Mouse (Mus musculus) heart, embryonic 12.5 days (tissue): ENCODE measurements around the gene Galnt13. TPM values are rescaled to one million over a fixed set of nuclear protein-coding genes. Genes with fewer than 3 reads are reported as not detected.
A peak's percentile ranks its signal among the peaks of the same experiment; 100 is the strongest.

ENCODE experiments used
- ATAC-seq: fragments of 200-750 bp; cut with Nextera tagmentation; 2 replicates; pipeline ENCODE4 v1.8.0; 2017; ENCODE audit warnings: moderate TSS enrichment, moderate library complexity; ENCODE audit not compliant: insufficient number of reproducible peaks, low FRiP score
- H3K27ac ChIP-seq: fragments of 300-500 bp; sonication (generic); 2 replicates; pipeline ENCODE4 v1.5.1; 2016; ENCODE audit warnings: mild to moderate bottlenecking, moderate library complexity; ENCODE audit not compliant: poor library complexity, severe bottlenecking
- H3K27me3 ChIP-seq: fragments of 300-500 bp; sonication (generic); replicated peaks from 2 replicates; pipeline ENCODE4 v1.6.1; 2016; ENCODE audit warnings: mild to moderate bottlenecking, moderate library complexity
- H3K36me3 ChIP-seq: fragments of 300-500 bp; sonication (generic); 2 replicates; pipeline ENCODE4 v1.6.1; 2016; ENCODE audit warnings: mild to moderate bottlenecking, moderate library complexity
- H3K4me1 ChIP-seq: fragments of 300-500 bp; sonication (generic); replicated peaks from 2 replicates; pipeline ENCODE4 v1.6.1; 2016; ENCODE audit warnings: mild to moderate bottlenecking
- H3K4me2 ChIP-seq: fragments of 300-500 bp; sonication (generic); 2 replicates; pipeline ENCODE4 v1.6.1; 2016; ENCODE audit warnings: mild to moderate bottlenecking, moderate library complexity
- H3K4me3 ChIP-seq: fragments of 300-500 bp; sonication (generic); 2 replicates; pipeline ENCODE4 v1.5.1; 2016; ENCODE audit warnings: mild to moderate bottlenecking
- H3K9ac ChIP-seq: fragments of 300-500 bp; sonication (generic); 2 replicates; pipeline ENCODE4 v1.6.1; 2016; ENCODE audit warnings: mild to moderate bottlenecking, moderate library complexity
- H3K9me3 ChIP-seq: fragments of 300-500 bp; sonication (generic); replicated peaks from 2 replicates; pipeline ENCODE4 v1.6.1; 2016; ENCODE audit warnings: mild to moderate bottlenecking, moderate library complexity
- WGBS: fragments of 180-500 bp; shearing (Covaris S2); methylation state at CpG from one replicate; pipeline ENCODE4 v1.1.7; 2016; 5-methylcytosine and 5-hydroxymethylcytosine counted together
- polyA plus RNA-seq: library from polyadenylated mRNA; unstranded; fragments of >200 nt; fragmentation: Nextera tagmentation; extraction: Ambion mirVana; gene quantifications from 2 replicates; pipeline ENCODE4 v1.2.1, GENCODE M21; 2016

The Galnt13 gene
- polyA plus RNA-seq, 1 experiment from 2014 or later, result 0.20 TPM

DNA sequence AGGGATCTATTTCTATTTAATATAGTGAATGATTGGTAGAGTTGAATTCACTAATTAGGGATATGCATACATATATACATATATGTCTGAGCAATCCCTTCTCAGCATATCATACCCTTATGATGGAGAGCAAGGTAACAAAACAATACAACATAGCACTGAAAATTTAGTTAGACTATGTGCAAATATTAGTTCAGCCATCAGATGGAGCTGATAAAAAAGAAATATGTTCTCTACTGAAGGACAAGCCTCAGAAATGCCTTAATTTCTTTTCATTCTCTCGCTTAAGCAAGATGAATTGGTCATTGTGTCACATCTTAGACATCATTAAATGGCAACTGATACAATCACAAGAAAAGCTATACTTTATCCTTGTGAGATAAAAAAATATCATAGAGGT lies 663.0 kb downstream of the Galnt13 start:
- Histone ChIP-seq H3K36me3 (no peaks in the 10 kb centered on the region), H3K4me3 (no peak overlapping the region), H3K9ac (no peak overlapping the region), H3K4me2 (no peak overlapping the region), H3K9me3 (no peaks in the 10 kb centered on the region), H3K4me1 (no peaks in the 10 kb centered on the region), H3K27ac (no peak overlapping the region), H3K27me3 (no peaks in the 10 kb centered on the region)
- no peak for ATAC-seq
- WGBS, result 78% methylated on average over 1 of the region's 1 CpGs

DNA sequence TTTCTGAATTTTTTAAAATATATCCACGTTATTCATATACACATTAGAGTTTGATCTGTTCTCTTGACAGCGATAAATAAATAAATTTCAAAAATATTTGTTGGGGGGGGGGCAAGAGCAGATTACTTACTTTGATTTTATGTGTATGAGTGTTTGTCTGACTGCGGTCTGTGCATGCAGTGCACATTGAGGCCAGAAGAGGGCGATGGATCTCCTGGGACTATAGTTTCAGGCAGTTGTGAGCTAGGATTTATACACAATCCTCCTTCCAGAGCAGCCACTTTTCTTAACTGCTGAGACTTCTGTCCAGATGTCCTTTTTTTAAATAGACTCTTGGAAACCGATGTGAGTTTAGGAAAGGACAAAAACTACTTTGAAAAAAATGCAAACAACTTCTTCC lies 665.2 kb downstream of the Galnt13 start:
- no peaks in the 10 kb centered on the region for H3K9me3 ChIP-seq
- no peaks in the 10 kb centered on the region for H3K4me1 ChIP-seq
- 60% methylated on average over 5 of the region's 5 CpGs for WGBS
- no peak overlapping the region for H3K9ac ChIP-seq
- H3K4me2 ChIP-seq, result no peak overlapping the region
- no peak overlapping the region for H3K4me3 ChIP-seq
- ATAC-seq, result no peak
- no peaks in the 10 kb centered on the region for H3K36me3 ChIP-seq
- H3K27ac ChIP-seq, result no peak overlapping the region
- H3K27me3 ChIP-seq, result no peaks in the 10 kb centered on the region

DNA sequence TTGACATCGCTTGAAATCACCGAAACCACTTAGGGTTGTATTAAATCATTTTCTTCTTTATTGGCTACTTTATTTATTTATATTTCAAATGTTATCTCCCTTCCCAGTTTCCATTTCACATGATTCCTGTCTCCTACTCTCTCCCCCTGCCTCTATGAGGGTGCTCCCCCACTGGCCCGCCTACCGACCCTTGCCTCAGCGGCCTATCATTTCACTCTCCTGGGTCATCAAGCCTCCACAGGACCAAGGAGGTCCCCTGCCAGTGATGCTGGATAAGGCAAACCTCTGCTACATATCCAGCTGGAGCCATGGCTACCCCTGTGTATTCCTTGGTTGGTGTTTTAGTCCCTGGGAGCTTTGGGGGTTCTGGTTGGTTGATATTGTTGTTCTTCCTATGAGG lies 667.4 kb downstream of the Galnt13 start:
- H3K9ac ChIP-seq, result no peak overlapping the region
- no peaks in the 10 kb centered on the region for H3K36me3 ChIP-seq
- H3K4me3 ChIP-seq, result no peak overlapping the region
- no peaks in the 10 kb centered on the region for H3K4me1 ChIP-seq
- no peak overlapping the region for H3K27ac ChIP-seq
- 96% methylated on average over 5 of the region's 5 CpGs for WGBS
- H3K27me3 ChIP-seq, result no peaks in the 10 kb centered on the region
- no peak overlapping the region for H3K4me2 ChIP-seq
- ATAC-seq, result no peak
- no peaks in the 10 kb centered on the region for H3K9me3 ChIP-seq

DNA sequence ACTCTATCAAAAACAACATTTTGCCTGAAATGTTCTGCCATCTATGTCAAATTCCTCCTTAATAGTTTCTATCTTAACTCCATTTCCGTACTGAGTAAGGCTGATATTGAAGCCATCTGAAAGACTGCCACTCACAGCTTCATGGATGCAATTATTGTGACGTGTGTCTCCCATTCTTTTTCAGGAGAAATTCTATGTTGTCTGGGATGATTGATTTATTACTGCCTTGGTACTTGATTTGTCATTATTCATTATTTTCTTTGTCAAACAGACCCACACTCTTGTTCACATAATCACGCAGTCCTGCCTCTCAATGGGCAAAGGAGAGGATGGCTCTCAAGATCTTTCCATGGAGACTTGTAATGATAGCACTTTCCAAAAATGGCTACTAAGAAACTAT lies 671.7 kb downstream of the Galnt13 start:
- WGBS, result 82% methylated on average over 3 of the region's 3 CpGs

DNA sequence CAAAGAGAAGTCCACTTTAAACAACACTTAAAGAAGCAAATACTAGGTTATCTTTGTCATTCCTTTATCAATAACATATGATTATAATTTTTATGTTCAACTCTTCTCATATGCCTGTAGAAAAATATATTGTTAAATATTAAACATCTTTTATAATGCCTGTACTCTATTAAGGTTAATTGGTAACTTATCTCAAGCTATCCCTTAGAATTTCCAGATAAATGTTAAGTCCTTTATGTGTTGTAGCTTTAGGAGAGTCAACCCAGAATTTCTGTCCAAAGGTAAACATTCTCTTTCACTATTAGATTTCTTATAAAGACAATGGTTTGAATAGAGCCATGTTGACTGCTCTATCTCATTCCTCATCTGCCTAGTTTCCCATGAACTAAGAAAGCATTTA lies 717.0 kb downstream of the Galnt13 start:
- Histone ChIP-seq H3K4me2 (no peak overlapping the region), H3K27me3 (no peaks in the 10 kb centered on the region), H3K36me3 (no peaks in the 10 kb centered on the region), H3K4me1 (no peaks in the 10 kb centered on the region), H3K9ac (no peak overlapping the region), H3K9me3 (no peaks in the 10 kb centered on the region), H3K4me3 (no peak overlapping the region), H3K27ac (no peak overlapping the region)
- no peak for ATAC-seq

More for the DNA sequence above, 671.7 kb downstream of the Galnt13 start:
- no peaks in the 10 kb centered on the region for H3K36me3 ChIP-seq
- no peak overlapping the region for H3K4me3 ChIP-seq
- no peak overlapping the region for H3K27ac ChIP-seq
- no peak for ATAC-seq
- no peaks in the 10 kb centered on the region for H3K4me1 ChIP-seq
- no peaks in the 10 kb centered on the region for H3K27me3 ChIP-seq
- H3K4me2 ChIP-seq, result no peak overlapping the region
- no peak overlapping the region for H3K9ac ChIP-seq
- H3K9me3 ChIP-seq, result no peaks in the 10 kb centered on the region

DNA sequence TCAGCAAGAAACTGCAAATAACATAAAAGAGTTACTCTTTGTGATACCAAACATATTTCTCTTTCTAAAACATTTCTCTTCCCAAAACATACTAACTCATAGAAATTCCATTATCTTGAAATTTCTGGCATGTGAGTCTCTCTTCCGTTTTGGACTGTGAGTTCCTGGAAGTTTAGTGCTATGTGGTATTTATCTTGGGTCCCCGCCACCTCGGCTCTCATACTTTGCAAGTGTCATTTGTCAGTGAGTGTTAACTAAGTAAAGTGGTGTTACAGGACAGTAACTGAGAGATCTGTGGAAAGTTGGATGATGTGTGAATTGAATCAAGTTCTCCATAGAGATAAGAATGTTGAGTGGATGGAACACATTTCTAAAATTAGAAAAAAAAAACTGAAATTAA lies 728.7 kb downstream of the Galnt13 start:
- WGBS, result 12% methylated on average over 3 of the region's 3 CpGs
- peak; percentile 57; the same call in 1 of the 2 replicates for ATAC-seq
- no peaks in the 10 kb centered on the region for H3K36me3 ChIP-seq
- no peak overlapping the region for H3K9ac ChIP-seq
- H3K27ac ChIP-seq, result no peak overlapping the region
- no peaks in the 10 kb centered on the region for H3K27me3 ChIP-seq
- no peaks in the 10 kb centered on the region; the same call in 1 of the 2 replicates for H3K4me1 ChIP-seq
- H3K4me3 ChIP-seq, result no peak overlapping the region
- no peak overlapping the region for H3K4me2 ChIP-seq
- H3K9me3 ChIP-seq, result no peaks in the 10 kb centered on the region
